Mouse (Mus musculus) kidney, adult 18-20 months (tissue): ENCODE results near the gene Tedc1.

Source experiments
- DNase-seq: peaks from one replicate; pipeline ENCODE4 v3.0.0; 2021

The Tedc1 gene

DNA sequence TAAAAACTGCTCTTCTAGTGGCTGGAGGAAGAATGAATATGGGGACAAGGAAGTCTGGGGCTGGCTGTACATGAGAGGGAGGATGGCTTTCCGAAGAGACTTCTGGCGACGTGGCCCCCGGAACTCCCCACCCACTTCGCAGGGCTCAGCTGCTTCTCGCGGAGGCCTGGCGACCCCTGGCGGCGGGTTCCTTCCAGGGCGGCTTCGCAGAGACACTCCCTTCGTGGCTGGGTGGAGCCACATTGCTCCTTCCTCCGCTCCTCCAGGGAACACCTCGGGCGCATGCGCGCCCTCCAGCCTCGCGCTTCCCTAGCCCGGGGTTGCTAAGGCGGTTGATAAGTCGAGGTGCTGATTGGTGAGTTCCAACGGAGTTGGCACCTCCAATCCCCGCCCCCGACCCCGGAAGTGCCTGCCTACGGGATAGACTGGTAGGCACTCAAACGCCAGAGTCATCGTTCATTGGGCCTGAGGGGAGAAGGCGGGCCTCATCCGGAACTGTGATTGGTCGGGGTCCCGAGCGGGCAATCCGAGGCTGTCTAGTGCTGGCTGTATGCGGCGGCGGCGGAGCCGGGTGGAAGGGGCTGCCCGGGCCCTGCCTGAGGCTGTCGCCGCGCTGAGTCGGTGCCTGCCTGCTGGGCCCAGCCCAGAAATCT, at the start of gene Tedc1:
Tedc1 (plus strand) TSS at position 535 of the 653 bp plus-strand sequence.
- DNase-seq: peak; percentile 99

DNA sequence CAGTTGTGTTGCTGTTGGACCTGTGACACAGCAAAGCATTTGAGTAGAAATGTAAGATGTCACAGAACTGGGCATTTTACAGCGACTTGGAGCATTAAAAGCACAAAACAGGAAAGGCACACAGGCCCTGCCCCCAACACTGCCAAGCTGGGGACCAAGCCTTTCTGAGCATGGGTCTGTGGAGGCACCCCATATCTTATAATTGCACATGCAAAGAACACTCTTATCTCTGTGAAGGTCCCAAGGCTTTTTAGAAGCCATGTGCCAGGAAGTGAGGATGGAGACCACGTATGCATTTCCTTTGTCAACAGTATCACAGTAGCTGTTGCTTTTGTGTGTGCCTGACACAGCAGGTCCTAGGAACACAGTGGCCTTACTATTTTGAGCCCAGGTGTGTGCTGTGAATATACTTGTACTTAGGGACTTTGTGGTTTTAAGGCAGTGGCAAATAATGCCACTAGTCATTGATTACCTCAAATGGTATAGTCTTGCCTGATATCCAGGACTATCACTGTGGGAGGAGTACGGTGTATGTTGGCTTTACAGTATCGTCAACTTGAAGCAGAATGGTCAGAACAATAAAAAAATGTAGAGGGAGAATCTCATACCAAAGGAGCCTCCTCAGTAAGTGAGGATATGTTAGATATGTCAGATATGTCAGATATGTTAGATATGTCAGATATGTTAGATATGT, 48.6 kb upstream of the Tedc1 start:
- DNase-seq: no peak

DNA sequence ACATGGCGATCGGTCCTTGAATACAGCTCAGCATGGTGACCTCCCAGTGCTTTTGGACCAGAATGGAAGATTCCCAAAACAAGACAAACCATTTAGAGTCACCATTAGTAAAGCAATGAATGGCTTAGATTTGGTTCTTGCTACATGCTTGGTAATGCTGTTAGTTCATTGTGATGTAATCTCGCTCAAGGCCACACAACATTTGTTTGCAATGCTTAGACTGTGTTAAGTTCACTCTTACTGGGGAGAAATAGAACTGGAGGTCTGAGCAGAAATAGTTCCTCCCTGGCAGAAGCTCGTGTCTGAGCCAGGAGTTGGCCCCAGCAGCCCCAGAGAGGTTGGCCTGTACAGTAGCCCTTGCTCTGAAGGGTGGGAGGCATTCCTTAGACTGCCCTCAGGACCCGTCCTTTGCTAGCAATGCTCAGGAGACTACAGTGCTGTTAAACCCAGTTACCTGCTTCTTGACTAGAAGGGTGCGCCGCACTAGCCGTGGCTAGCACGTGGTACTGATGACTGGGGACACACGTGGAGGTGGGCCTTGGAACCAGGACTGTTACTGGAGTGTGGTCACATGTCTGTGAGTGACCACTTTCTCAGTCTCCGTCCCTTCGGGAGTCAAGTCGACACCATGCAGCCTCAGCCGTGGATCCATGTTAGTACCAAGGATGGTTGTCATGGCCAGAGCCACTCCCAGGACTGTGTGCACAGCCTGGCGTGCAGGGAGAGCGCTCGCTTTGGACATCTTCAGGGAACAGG, 47.5 kb upstream of the Tedc1 start:
- no peak for DNase-seq

DNA sequence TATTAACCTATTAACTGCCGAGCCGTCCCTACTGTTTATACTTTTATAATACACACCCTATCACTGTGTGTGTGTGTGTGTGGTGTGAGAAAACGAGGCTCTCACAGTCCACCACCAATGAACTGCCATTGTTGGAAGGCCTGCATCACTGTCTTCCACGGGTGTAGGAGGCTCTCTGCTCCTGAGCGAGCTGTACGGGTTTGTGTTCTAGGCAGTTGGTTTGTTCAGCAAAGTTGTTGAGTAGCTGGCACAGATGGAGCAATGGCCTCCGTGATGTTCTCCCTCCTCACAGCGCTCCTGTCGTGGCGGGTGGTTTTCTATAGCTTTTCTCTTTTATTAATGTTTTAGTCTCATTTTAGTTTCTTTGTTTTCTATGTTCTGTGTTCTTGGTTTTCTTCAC, 46.4 kb upstream of the Tedc1 start:
- DNase-seq: no peak

DNA sequence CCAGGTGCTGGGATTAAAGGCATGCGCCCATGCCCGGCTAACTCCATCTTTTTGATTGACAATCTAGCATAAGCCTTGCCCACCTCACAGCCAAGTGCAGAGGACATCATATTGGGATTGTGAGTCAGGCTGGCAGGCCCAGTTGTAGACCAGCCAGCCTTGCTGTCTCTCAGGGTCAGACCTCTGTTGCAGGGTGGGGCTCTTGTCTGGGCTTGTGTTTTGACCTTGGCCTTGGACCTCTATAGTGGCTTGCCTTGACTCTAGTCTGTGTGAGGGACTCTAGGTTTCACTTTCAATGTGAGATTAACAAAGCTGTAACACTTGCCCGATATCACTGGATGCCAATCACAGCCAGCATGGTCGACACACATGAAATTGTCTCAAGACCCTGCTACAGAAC, 42.1 kb upstream of the Tedc1 start:
- no peak for DNase-seq

DNA sequence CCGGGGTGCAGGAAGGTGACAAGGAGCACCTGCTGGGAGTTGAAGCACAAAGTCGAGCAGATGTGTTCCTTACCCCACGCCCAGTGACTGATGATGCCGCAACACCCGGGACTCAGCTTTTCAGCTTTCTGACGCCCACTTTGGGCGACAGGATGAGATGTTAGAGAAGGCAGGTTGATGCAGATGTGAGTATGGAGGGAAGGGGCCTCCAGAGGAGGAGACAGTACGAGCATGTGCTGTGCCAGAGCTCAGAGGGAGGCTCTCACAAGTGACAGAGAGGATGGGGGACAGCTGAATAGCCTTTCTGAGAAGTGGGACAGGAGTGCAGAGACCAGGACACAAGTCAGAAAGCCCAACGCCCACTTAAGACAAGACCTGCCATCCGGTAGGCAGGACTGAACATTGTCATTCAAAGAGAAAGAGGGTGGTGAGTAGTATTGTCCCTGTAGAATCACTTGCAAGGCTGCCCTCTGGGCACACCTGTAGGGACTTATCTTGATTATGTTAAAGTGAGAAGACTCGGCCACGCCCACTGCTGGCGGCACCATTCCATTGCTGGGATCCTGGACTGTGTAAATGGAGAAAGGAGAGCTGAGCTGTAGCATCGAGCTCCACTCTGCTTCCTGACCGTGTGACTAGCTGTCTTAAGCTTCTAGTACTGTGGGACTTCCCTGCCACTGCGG, 41.2 kb upstream of the Tedc1 start:
- DNase-seq: no peak

DNA sequence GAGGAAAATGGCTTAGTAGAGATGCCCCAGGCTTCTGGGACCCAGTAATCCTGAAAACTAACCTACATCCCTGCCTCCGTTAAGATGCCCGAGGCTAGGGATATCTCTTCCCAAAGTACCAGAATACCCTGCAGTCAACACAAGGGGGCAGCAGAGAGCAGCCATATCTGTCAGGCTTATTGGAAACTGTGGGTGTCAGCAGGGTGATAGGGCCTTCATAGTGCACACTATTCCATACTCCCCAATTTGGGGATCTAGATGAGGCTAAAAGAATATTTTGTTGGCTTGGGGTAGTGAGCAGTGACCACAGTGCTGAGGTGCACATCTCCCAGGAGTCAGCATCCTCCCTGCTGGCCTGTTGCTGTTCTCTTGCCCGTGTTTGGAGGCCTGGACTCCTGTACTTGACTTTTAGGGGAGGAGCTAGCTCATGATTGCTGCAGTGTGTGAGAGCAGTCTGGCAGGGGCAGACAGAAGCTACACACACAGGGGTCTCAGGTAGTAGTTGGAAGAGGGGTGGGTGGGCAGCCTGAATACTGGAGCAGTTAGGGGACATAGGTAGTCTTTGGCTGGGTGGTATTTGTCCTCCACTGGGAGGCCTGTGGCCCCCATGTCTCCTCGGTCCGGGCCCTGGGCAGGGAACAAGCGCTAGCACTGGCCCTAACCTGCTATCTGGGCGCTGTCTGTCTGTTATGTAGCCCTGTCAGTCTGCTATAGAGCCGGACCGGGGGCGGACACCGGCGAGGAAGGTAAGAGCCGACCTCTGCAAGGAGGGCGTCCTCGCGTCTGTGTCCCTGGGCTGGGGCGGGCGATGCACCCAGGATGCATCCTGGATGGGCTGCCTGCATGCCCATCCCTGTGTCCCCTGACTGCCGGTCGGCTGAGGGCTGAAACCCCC, 36.5 kb upstream of the Tedc1 start:
- peak; percentile 85 for DNase-seq

DNA sequence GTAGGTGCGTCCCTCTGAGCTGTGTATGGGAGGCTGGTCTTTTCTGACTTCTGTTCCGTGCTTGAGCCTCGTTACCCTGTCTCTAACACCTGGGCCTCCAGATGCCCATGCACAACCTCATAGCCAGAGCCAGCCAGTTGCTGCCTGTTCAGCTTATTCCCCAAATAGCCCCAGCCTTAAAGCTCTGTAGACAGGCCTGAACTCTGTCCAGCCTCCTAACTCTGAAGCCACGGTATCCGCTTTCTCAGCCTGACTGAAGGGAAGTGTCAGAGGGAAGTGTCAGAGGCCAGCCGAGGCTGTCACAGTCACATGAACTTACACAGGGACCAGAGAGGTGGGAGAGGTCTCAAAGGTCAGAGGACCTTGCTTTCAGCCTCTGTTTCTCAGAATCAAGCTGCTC, 31.5 kb upstream of the Tedc1 start:
- DNase-seq: no peak

DNA sequence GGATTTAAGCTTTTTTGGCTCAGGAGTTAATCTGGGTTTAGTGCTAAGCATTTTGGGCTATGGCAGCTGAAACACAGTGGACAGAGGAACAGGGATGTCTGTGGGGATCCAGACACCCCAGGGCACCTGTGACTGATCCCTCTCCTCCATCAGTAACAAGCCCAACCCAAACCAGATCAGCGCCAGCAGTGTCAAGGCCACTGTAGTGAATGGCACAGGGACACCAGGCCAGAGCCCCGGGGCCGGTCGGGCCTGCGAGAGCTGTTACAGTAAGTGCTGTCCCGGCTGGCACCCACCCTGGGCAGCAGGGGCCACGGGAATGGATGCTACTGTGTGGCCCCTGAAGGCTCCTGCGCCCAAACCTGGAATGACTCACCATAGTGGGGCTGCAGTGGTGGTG, 25.5 kb upstream of the Tedc1 start:
- DNase-seq: no peak

DNA sequence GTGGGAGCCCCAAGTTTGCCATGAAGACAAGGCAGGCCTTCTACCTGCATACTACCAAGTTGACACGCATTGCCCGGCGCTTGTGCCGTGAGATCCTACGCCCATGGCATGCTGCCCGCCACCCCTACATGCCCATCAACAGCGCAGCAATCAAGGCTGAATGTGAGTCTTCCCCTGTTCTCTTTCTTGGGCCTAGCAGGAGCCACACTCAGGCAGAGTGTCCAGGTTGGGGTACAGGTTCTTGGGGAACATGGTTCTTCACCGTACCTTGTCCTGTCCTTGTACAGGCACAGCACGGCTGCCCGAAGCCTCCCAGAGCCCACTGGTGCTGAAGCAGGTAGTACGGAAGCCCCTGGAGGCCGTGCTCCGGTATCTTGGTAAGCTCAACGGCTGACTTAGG, 24.6 kb upstream of the Tedc1 start:
- no peak for DNase-seq

DNA sequence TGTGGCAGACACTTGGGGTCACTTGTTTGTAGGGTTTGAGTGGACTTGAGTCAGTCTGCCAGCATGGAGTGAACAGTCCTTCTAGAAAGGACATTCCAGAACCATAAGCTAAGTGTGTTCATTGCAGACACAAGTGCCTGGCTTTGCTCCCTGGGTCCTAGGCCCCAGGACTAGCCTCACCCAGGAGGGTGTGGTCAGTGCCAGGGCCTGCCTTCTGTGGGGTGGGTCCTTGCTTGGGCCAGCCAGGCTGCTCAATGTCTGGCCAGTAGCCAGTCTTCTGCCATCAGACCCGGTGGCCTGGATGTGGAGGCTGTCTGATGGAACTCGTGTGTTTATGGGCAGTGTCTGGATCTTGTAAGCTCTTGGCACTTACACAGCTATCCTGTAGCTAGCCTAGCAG, 23.7 kb upstream of the Tedc1 start:
- peak; percentile 29 for DNase-seq

DNA sequence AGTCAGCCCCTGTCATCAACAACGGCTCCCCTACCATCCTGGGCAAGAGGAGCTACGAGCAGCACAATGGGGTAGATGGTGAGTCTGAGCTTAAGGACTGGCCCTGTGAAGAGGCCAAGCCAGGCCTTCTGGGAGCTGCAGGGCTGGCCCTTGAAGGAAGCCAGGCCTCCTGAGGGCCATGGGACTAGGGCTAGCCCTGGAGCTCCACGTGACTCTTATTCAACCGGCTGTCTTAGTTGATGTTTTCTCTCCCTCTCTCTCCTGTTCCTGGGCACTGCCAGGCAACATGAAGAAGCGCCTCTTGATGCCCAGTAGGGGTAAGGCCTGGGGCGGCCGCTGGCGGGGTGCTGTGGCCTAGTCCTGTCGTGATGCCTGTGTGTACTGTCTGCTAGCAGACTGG, 23.0 kb upstream of the Tedc1 start:
- no peak for DNase-seq

DNA sequence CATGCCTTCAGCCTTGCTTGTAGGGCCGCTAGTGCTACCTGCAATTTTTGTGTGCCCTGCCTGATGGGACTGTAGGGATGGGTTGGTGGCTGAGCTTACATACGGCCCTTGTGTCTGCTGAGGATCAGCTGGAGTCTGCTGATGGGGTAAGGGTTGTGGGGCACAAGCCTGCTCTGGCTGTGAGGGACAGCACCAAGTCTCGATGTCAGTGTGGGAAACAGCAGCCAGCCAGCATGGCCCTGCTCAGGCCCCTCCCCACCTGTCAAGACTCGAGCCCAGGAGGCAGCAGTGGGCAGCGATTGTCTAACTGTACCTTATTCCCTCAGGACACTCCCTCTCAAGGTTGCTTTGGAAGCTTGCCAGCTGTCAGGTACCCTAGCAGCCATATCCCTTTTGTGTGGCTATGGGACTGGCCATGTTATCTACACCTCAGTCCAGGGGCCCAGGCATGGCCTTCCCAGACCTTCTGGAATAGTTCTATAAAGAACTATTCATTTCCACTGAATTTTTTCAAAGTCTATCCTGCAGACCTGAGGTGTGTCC, 22.3 kb upstream of the Tedc1 start:
- no peak for DNase-seq

DNA sequence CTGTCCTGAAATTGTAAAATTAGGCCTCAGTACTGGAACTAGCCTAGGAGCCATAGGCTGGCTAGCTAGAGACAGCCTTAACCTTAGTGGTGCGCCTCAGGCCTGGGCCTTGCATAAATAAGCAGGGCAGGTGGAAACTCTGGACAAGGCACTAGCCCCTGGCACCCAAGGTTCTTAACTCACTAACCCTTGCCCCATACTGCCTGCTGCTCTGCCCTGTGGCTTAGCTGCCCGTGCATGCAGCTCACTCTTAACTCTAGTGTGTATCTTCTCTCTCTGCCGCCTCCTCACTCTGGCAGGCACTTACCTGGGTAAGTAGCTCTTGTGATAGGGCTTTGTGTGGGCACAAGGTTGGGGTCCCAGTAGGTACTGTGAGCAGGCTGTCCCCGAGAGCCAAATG, 21.7 kb upstream of the Tedc1 start:
- DNase-seq: no peak

DNA sequence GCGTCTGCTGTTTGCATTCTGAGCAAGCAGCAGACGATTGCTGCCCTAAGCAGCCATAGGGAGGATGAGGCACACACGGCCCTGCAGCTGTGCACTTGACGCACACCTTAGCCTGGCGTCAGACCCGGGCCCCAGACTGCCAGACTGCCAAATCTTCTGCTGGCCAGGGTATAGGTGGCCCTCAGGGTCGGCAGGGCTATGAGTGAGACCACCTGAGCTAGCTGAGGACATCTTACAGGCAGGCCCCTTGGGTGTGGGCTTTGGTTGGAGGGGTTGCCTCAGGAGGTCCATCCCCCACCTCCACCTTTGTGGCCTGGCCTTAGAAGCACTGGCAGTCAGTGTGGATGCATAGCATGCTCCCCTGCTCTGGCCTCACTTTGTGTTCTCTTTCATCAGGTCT, 20.8 kb upstream of the Tedc1 start:
- no peak for DNase-seq

DNA sequence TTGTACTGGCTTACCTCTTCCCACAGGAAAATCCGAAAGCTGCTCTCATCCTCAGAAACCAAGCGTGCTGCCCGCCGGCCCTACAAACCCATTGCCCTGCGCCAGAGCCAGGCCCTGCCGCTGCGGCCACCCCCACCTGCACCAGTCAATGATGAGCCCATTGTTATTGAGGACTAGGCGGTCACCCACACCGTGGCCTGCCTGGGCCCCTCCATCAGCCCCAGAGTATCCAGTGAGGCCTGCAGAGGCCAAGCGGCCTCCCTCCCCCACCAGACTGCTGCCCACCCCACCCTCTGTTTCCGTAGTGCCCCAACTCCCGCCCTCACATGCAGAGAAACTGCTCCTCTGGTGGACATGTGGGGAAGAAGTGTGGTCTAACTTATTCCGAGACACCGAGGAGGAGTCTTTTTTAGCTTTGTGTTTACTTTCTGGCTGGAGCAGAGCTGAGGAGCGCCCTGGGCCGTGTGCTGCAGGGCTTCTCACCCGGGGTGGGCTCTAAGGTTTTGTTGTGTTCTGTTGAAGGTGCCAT, 19.7 kb upstream of the Tedc1 start:
- no peak for DNase-seq

DNA sequence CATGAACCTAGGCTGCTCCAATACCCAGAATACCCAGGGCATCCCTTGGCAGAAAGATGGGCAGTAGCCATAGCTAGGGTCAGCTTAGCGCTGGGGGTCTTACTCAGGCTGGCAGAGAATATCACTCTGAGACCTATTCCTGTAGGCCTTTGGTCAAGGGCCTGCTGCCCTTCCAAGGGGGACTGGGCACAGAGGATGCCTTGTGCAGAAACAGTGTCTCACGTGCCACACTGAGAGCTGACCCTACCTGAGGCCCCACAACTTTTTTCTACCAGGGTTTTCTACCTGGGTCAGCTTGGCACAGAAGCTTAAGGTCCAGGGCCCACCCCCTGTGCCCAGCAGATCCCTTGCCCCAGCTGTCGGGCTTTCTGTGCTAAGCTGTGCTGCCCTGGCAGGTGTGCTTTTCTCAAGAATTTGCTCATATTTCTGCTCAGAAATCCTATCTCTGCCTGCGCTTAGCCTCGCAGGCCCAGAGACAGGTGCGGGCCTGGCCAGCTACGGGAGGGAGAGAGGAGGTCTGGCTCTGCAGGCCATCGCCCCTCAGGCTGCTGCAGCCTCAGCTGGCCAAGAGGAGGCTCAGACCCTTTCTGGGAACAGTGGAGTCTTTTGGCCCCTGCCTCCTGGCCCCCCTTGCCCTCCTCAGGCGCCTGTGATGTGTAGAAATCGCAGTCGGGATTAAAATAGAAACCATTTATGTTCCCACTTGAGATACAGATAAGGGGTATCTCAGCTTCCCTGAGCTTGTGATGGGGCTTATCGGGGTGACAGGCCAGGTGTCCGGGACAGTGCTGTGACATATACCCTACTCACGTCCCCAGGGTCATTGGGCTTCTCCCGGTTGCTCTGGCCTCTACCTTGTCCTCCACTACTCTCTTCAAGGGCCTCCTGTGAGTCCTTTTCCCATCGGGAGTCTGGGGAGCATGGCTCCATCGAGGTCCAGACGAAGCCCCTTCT, 18.7 kb upstream of the Tedc1 start:
- DNase-seq: no peak

DNA sequence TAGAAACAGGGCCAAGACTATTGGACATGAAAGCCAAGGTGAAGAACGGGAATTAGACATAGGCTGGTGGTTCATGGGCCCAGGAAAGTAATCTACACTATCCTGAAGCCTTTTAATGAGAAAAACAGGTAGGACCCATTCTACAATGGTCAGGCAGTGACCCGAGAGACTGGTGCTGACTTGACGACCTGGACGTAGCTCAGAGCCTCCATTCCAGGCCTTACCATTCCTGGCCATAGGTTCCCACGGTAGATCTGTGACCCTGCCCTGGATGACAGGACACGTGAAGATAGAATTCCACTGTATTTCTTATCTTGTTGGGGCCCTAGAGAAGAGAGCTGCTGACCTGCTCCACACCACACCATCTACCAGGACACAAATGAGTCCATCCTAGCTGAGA, 17.9 kb upstream of the Tedc1 start:
- DNase-seq: no peak

DNA sequence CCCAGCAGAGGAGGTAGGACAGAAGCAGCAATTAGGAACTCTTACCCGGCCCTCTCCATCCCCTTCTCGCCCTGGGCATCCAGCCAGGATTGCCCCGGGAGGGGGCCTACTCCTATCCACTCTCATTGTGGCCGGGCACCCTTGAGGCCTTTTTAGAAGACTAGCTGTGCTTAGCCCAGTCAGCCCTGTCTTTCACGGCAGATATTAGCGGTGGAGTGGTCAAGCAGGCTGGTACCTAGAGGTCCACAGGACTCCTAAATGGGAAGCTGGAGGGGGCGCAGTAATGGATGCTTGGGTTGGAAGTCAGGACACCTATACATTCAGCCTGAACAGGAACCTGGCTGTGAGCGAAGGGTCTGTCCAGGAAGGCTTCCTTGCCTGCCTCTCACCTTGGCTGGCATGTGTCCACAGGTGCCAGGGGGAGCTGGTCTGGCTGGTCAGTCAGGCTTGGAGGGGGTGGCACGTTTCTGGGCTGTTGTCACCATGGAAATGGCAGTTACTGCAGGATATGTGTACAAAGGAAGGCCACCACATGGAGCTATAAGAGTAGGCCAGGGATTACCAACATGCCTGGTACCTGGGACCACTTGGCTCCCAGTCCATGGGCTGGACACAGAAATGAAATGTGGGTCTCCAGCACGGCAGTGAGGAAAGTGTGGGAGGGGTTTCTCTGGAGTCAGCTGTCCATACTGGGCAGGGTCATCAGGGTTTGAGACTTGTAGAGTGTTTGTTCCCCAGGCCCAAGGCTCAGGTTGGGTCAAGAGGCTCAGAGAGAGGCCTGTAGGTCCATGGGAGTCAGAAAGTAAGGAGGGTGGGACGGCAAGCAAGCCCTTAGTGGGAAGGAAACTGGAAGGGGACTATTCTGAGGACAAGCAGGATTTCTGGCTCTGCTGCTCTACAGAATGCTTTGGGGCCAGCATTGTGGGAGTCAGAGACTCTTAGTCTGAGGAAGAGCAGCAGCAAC, 17.0 kb upstream of the Tedc1 start:
- peak; percentile 54 for DNase-seq
